Mouse (Mus musculus) limb, embryonic 10.5 days (tissue): Measurements from ENCODE around the gene Ulk2. TPM values are rescaled to one million over a fixed set of nuclear protein-coding genes. Genes with fewer than 3 reads are reported as not detected.
A peak's percentile ranks its signal among the peaks of the same experiment; 100 is the strongest.
"Not testable (repeated sequence)": the region's sequence is repeated elsewhere in the genome, so short reads cannot be mapped to it uniquely, and the experiment has no call there.

Experiments
- DNase-seq: peaks from one replicate; pipeline ENCODE4 v3.0.0-alpha.2; 2017; ENCODE audit warnings: low spot score
- H3K27ac ChIP-seq: fragments of 300-500 bp; sonication (generic); 2 replicates; pipeline ENCODE4 v1.5.1; 2016; ENCODE audit warnings: mild to moderate bottlenecking
- H3K27me3 ChIP-seq: fragments of 300-500 bp; sonication (generic); 2 replicates; pipeline ENCODE4 v1.6.1; 2016; ENCODE audit warnings: low read depth, mild to moderate bottlenecking; ENCODE audit not compliant: poor library complexity, severe bottlenecking
- H3K36me3 ChIP-seq: fragments of 300-500 bp; sonication (generic); 2 replicates; pipeline ENCODE4 v1.6.1; 2016; ENCODE audit warnings: mild to moderate bottlenecking, moderate library complexity
- H3K4me1 ChIP-seq: fragments of 300-500 bp; sonication (generic); 2 replicates; pipeline ENCODE4 v1.6.1; 2016
- H3K4me3 ChIP-seq: fragments of 300-500 bp; sonication (generic); 2 replicates; pipeline ENCODE4 v1.5.1; 2016; ENCODE audit warnings: mild to moderate bottlenecking, moderate library complexity
- H3K9me3 ChIP-seq: fragments of 300-500 bp; sonication (generic); replicated peaks from 2 replicates; pipeline ENCODE4 v1.6.1; 2016; ENCODE audit warnings: mild to moderate bottlenecking
- WGBS: fragments of 180-500 bp; shearing (Covaris S2); methylation state at CpG from one replicate; pipeline ENCODE4 v1.1.7; 2016; 5-methylcytosine and 5-hydroxymethylcytosine counted together
- polyA plus RNA-seq: library from polyadenylated mRNA; unstranded; fragments of >200 nt; fragmentation: Nextera tagmentation; extraction: Ambion mirVana; gene quantifications from 2 replicates; pipeline ENCODE4 v1.2.1, GENCODE M21; 2016

Gene Ulk2
- polyA plus RNA-seq, 1 experiment from 2014 or later: 13.6 TPM

GRCm38 (mm10) chr11:61839940-61840339 is 14.9 kb downstream of the Ulk2 start:
- Histone ChIP-seq H3K9me3 (no peaks in the 10 kb centered on the region), H3K4me3 (no peak overlapping the region), H3K27me3 (no peaks in the 10 kb centered on the region), H3K4me1 (no peaks in the 10 kb centered on the region), H3K36me3 (peaks cover 44% of the 10 kb centered on the region), H3K27ac (no peak overlapping the region)
- DNase-seq: no peak

GRCm38 (mm10) chr11:61839182-61839581 is 15.7 kb downstream of the Ulk2 start:
- no peaks in the 10 kb centered on the region for H3K4me1 ChIP-seq
- H3K9me3 ChIP-seq: no peaks in the 10 kb centered on the region
- no peak for DNase-seq
- H3K36me3 ChIP-seq: peaks cover 49% of the 10 kb centered on the region
- no peak overlapping the region for H3K4me3 ChIP-seq
- H3K27me3 ChIP-seq: no peaks in the 10 kb centered on the region
- WGBS: 88% methylated on average over 1 of the region's 1 CpGs
- no peak overlapping the region for H3K27ac ChIP-seq

GRCm38 (mm10) chr11:61809793-61810192 is 45.1 kb downstream of the Ulk2 start:
- Histone ChIP-seq H3K27ac (no peak overlapping the region), H3K9me3 (no peaks in the 10 kb centered on the region), H3K4me3 (no peak overlapping the region), H3K36me3 (peaks cover 61% of the 10 kb centered on the region), H3K27me3 (no peaks in the 10 kb centered on the region), H3K4me1 (no peaks in the 10 kb centered on the region)
- 52% methylated on average over 4 of the region's 4 CpGs for WGBS
- no peak for DNase-seq

DNA sequence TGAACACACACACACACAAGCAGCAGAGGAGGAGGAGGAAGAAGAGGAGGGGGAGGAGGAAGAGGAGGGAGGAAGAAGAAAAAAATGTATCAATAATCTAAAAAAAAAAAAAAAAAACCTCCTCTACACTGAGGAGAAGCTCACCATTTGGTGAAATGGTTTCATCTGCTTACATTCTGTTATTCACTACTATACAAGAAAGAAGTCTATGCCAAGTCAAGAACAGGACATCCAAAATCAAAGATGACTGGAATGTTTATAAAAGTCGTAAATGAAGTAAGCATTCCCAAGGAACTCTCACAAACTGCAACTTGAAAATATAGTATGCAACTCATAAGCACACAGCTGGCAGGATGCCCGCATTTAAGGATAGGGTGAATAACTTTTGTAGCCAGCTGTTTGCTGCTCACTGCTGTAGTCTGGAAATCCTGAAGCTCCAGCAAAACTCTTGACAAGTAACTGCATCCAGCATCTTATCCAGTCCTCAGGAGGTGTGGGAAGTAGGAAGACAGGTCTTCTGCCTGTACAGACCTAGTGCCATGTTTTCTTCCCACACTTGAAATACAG is 46.2 kb downstream of the Ulk2 start:
- DNase-seq: no peak
- Histone ChIP-seq H3K4me3 (no peak overlapping the region), H3K36me3 (peaks cover 61% of the 10 kb centered on the region), H3K4me1 (no peaks in the 10 kb centered on the region), H3K27me3 (no peaks in the 10 kb centered on the region), H3K9me3 (no peaks in the 10 kb centered on the region), H3K27ac (no peak overlapping the region)
- 94% methylated on average over 2 of the region's 2 CpGs for WGBS

DNA sequence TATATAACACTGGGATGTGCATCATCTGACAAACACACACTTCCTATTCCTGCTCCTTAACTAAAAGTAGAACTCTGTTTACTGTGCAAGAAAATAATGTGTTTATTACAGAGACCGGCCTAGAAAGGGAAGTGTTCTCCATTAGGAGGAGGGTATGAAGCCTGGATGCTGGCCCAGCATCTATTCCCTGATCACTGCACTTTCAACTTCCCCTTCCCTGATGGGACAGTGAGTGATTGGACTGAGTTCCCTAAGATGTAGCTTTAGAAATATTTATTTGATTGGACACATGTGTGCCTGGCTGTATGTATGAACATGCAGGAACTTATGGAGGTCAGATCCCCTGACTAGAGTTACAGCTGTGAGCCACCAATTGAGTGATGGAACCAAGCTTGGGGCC is 61.4 kb downstream of the Ulk2 start:
- DNase-seq: no peak

GRCm38 (mm10) chr11:61788550-61788949 is 66.3 kb downstream of the Ulk2 start:
- Histone ChIP-seq H3K4me3 (no peak overlapping the region), H3K9me3 (no peaks in the 10 kb centered on the region), H3K27ac (no peak overlapping the region), H3K4me1 (no peaks in the 10 kb centered on the region), H3K27me3 (no peaks in the 10 kb centered on the region), H3K36me3 (peaks cover 58% of the 10 kb centered on the region)
- DNase-seq: no peak
- 90% methylated on average over 1 of the region's 1 CpGs for WGBS

More for the DNA sequence above, 61.4 kb downstream of the Ulk2 start:
- Histone ChIP-seq H3K27ac (no peak overlapping the region), H3K4me1 (no peaks in the 10 kb centered on the region), H3K9me3 (no peaks in the 10 kb centered on the region), H3K36me3 (peaks cover 43% of the 10 kb centered on the region), H3K4me3 (no peak overlapping the region), H3K27me3 (no peaks in the 10 kb centered on the region)
- 94% methylated on average over 1 of the region's 1 CpGs for WGBS

DNA sequence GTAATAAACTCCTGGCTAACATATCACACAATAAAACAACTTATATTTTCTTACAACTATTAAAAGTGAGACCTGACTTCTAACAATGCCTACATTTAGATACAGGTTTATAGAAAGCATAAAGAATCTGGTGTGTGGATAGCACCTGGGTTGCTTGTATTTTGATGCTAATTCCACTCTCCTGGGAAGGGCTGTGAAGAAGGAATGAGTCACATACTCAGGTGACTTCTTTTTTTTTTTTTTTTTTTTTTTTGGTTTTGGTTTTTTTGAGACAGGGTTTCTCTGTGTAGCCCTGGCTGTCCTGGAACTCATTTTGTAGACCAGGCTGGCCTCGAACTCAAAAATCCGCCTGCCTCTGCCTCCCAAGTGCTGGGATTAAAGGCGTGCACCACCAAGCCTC is 72.3 kb downstream of the Ulk2 start:
- 92% methylated on average over 3 of the region's 3 CpGs for WGBS
- H3K27ac ChIP-seq, H3K4me1 ChIP-seq, H3K27me3 ChIP-seq, DNase-seq, H3K4me3 ChIP-seq, H3K9me3 ChIP-seq: not testable (repeated sequence)
- peaks cover 55% of the 10 kb centered on the region for H3K36me3 ChIP-seq

DNA sequence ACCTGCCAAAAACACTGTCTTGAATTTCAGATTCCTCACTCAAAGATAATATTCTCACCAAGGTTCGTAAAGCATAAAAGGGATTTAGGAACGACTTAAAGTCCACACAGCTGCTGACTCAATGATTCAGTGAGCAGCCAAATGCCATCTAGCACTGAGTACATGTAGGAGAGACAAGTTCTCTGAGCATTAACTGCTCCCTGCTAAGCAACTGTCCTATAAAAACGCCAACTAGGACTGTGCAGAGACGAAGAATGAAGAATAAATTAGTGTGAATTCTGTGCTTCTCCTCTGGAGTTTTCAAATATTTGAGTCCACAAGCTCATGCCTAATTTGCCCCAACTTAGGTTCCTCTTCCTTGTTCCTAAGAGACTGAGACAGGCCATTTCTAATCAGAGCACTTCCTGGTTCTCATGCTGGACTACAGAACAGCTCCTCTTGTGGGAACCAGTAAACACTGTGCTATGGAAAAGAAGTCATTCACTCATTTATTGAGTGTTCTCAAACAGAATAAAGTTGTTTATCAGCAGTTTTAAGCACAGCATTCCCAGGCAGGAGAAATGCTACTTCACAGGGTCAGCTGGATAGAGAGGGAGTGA is 80.2 kb downstream of the Ulk2 start:
- WGBS: 87% methylated on average over 4 of the region's 4 CpGs
- Histone ChIP-seq H3K36me3 (peaks cover 27% of the 10 kb centered on the region), H3K4me1 (no peaks in the 10 kb centered on the region), H3K4me3 (no peak overlapping the region), H3K27me3 (no peaks in the 10 kb centered on the region), H3K9me3 (no peaks in the 10 kb centered on the region), H3K27ac (no peak overlapping the region)
- no peak for DNase-seq

DNA sequence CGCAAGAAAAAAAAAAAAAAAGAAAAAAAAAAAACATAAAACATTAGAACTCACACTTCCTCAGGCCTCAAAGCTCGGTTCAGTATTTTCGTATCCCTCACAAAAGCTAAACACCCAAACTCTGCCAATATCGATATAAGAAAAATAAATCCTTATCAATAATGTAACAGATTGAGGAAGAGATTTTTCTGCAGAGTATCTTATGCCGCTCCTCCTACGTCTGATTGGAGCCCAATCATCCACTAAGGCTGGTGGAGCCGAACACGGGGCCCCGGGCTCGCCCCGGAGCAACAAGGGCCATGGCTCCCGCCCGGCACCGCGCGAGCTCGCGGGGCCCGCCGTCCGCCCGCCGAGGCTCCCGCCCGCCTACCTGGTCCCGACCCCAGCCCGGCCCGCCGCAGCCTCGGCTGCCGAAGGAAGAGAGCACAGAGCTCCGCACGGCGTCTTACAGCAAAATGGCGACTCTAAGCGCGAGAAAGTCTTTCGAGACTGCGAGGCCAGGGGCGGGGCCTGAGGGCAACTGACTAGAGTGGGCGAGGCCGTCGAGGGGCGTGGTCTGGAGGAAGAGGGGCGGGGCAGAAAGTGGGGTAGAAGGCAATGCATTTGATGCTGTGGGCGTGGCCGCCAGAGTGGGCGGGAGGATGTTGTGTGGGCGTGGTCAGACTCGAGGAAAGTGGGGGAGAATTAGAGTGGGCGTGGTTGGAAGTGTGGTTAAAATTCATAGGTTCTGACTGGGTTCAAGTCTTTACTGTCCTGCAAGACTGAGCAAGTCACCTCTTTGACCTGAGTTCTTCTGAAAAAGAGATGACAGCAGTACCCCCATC is 93.1 kb downstream of the Ulk2 start, which contains the start of gene Prpsap2:
Gene Prpsap2, minus strand, starts transcription at position 505 of the 824 bp plus-strand sequence.
- Histone ChIP-seq H3K9me3 (no peaks in the 10 kb centered on the region), H3K27ac (peak within 1 kb of the TSS; percentile 92), H3K4me3 (peak within 1 kb of the TSS; percentile 70), H3K4me1 (peaks cover 7% of the 10 kb centered on the region), H3K36me3 (peaks cover 19% of the 10 kb centered on the region), H3K27me3 (no peaks in the 10 kb centered on the region)
- DNase-seq: peak; percentile 99
- under 1% methylated on average over 51 of the region's 51 CpGs for WGBS

DNA sequence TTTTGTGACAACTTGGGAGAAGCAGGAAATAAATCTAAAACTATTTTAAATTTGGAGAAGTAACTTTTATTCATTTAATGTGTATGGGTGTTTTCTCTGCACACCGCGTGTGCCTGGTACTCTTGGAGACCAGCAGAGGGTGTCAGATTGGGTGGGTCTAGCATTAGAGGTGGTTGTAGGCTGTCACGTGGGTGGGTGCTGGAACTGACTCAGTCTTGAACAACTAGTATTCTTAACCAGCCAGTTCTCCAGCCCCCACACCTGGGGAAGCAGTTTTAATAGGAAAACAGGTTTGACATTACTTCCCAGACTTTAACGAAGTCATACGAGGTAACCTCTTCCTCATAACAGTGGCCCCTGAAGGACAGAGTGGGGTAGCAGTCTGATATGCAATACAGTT is 94.4 kb downstream of the Ulk2 start:
- peaks cover 7% of the 10 kb centered on the region for H3K4me1 ChIP-seq
- H3K36me3 ChIP-seq: peaks cover 32% of the 10 kb centered on the region
- no peak for DNase-seq
- H3K27ac ChIP-seq: no peak overlapping the region
- no peaks in the 10 kb centered on the region for H3K9me3 ChIP-seq
- peak overlapping the region; percentile 70 for H3K4me3 ChIP-seq
- no peaks in the 10 kb centered on the region for H3K27me3 ChIP-seq
- WGBS: 76% methylated on average over 5 of the region's 5 CpGs

DNA sequence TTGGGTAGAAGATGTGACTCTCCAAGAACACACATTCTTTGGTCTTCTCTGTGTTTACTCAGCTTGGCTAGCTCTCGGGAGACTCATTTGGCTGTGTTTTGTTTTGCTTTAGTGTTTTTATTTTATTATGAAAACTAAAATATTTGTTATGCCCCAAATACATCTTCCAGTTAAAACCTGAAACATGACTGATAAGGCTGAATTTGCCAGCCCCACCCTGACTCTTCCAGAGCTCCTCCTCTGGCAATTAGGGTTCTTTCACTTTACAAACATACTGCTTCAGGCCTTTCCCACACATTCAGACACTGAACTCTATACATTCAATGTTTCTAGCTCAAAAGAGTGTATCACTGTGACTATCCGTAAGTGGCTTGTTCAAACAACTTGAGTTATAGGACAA is 97.7 kb downstream of the Ulk2 start:
- Histone ChIP-seq H3K27ac (no peak overlapping the region), H3K27me3 (no peaks in the 10 kb centered on the region), H3K4me1 (peaks cover 7% of the 10 kb centered on the region), H3K4me3 (no peak overlapping the region), H3K9me3 (no peaks in the 10 kb centered on the region), H3K36me3 (peaks cover 61% of the 10 kb centered on the region)
- no peak for DNase-seq
- WGBS: 93% methylated on average over 2 of the region's 2 CpGs

- DNase-seq: no peak
- peaks cover 94% of the 10 kb centered on the region for H3K36me3 ChIP-seq
- 84% methylated on average over 5 of the region's 5 CpGs for WGBS
Observed at GRCm38 (mm10) chr11:61751612-61752011, 103.3 kb downstream of the Ulk2 start.

DNA sequence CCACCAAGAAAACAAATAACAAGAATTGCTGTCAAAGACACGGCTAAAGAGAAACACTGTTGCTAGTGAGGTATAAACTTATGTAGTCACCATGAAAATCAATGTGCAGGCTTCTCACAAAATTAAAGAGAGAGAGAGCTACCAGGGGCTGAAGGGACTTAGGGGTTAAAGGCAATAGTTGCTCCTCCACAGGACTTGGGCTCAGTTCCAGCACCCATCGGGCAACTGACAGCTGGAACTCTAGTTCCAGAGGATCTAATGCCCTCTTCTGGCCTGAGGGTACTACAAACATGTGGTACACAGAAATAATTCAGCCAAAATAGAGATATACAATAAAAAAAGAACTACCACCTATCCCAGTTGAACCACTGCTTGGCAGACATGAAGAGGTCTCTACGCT is 107.7 kb downstream of the Ulk2 start:
- no peak overlapping the region for H3K4me3 ChIP-seq
- WGBS: 78% methylated on average over 3 of the region's 3 CpGs
- H3K36me3 ChIP-seq: peaks cover 96% of the 10 kb centered on the region
- no peaks in the 10 kb centered on the region for H3K4me1 ChIP-seq
- DNase-seq: no peak
- no peaks in the 10 kb centered on the region for H3K9me3 ChIP-seq
- no peaks in the 10 kb centered on the region for H3K27me3 ChIP-seq
- H3K27ac ChIP-seq: no peak overlapping the region

More at GRCm38 (mm10) chr11:61751612-61752011, 103.3 kb downstream of the Ulk2 start:
- Histone ChIP-seq H3K27ac (no peak overlapping the region), H3K27me3 (no peaks in the 10 kb centered on the region), H3K4me3 (no peak overlapping the region), H3K9me3 (no peaks in the 10 kb centered on the region), H3K4me1 (no peaks in the 10 kb centered on the region)
